Mouse (Mus musculus) heart, embryonic 12.5 days (tissue): ENCODE data around the gene Gpr61. TPM values are rescaled to one million over a fixed set of nuclear protein-coding genes. Genes with fewer than 3 reads are reported as not detected.

Experiments
- ATAC-seq: fragments of 200-750 bp; cut with Nextera tagmentation; 2 replicates; pipeline ENCODE4 v1.8.0; 2017; ENCODE audit warnings: moderate TSS enrichment, moderate library complexity; ENCODE audit not compliant: insufficient number of reproducible peaks, low FRiP score
- H3K27ac ChIP-seq: fragments of 300-500 bp; sonication (generic); 2 replicates; pipeline ENCODE4 v1.5.1; 2016; ENCODE audit warnings: mild to moderate bottlenecking, moderate library complexity; ENCODE audit not compliant: poor library complexity, severe bottlenecking
- H3K27me3 ChIP-seq: fragments of 300-500 bp; sonication (generic); replicated peaks from 2 replicates; pipeline ENCODE4 v1.6.1; 2016; ENCODE audit warnings: mild to moderate bottlenecking, moderate library complexity
- H3K36me3 ChIP-seq: fragments of 300-500 bp; sonication (generic); 2 replicates; pipeline ENCODE4 v1.6.1; 2016; ENCODE audit warnings: mild to moderate bottlenecking, moderate library complexity
- H3K4me1 ChIP-seq: fragments of 300-500 bp; sonication (generic); replicated peaks from 2 replicates; pipeline ENCODE4 v1.6.1; 2016; ENCODE audit warnings: mild to moderate bottlenecking
- H3K4me2 ChIP-seq: fragments of 300-500 bp; sonication (generic); 2 replicates; pipeline ENCODE4 v1.6.1; 2016; ENCODE audit warnings: mild to moderate bottlenecking, moderate library complexity
- H3K4me3 ChIP-seq: fragments of 300-500 bp; sonication (generic); 2 replicates; pipeline ENCODE4 v1.5.1; 2016; ENCODE audit warnings: mild to moderate bottlenecking
- H3K9ac ChIP-seq: fragments of 300-500 bp; sonication (generic); 2 replicates; pipeline ENCODE4 v1.6.1; 2016; ENCODE audit warnings: mild to moderate bottlenecking, moderate library complexity
- H3K9me3 ChIP-seq: fragments of 300-500 bp; sonication (generic); replicated peaks from 2 replicates; pipeline ENCODE4 v1.6.1; 2016; ENCODE audit warnings: mild to moderate bottlenecking, moderate library complexity
- WGBS: fragments of 180-500 bp; shearing (Covaris S2); methylation state at CpG from one replicate; pipeline ENCODE4 v1.1.7; 2016; 5-methylcytosine and 5-hydroxymethylcytosine counted together
- polyA plus RNA-seq: library from polyadenylated mRNA; unstranded; fragments of >200 nt; fragmentation: Nextera tagmentation; extraction: Ambion mirVana; gene quantifications from 2 replicates; pipeline ENCODE4 v1.2.1, GENCODE M21; 2016

Gpr61 gene
- 0.19 and 0.27 TPM in 2 replicates for polyA plus RNA-seq

DNA sequence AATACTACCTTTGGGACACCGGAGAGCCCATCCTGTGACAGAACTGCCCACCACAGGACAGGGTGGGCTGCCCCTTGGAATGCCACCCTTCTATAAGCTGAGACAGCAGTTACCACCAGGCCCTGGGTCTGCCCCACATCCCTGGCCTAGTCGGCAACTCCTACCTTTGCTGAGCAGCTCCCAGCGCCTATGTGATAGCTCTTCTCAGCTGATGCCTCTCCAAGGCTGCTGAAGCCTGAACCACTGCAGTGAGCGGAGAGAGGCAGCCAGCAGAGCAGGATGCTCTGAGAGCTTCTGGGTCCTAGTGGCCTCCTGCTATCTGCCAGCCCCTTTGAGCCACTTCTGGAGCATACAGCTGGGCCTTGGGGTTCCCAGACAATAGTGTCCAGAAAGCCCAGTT lies at the start of gene Gpr61:
Gene Gpr61, minus strand, starts transcription at position 227 of the 400 bp plus-strand sequence.
- no peak within 1 kb of the TSS for H3K9ac ChIP-seq

DNA sequence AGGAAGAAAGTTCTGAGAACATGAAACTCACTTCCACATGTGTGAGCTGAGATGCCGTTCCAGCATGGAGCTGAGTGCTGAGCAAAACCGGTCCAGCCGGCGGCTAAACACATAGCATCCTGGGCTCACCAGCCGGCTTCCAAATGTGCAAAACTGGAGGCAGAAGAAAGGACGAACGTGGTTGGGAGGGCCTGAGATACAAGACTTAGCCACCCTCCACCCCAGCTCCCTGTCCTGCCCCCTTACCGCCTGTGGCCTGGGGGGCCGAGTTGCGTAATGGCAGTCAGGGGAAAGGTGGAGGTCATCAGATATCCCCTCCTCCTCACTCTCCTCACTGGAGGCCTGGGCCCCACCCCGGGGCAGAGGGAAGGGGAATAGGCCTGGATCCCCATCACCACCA lies 49.8 kb upstream of the Gpr61 start:
- ATAC-seq: no peak
- 86% methylated on average over 11 of the region's 11 CpGs for WGBS
- H3K9ac ChIP-seq: no peak overlapping the region
- no peaks in the 10 kb centered on the region for H3K9me3 ChIP-seq
- H3K4me3 ChIP-seq: no peak overlapping the region
- peaks cover 19% of the 10 kb centered on the region for H3K4me1 ChIP-seq
- H3K27ac ChIP-seq: no peak overlapping the region
- H3K4me2 ChIP-seq: no peak overlapping the region
- H3K27me3 ChIP-seq: no peaks in the 10 kb centered on the region
- peaks cover 52% of the 10 kb centered on the region for H3K36me3 ChIP-seq

More for the DNA sequence above, at the start of gene Gpr61:
- no peak for ATAC-seq
- Histone ChIP-seq H3K4me1 (peaks cover 26% of the 10 kb centered on the region), H3K9me3 (no peaks in the 10 kb centered on the region), H3K4me3 (no peak within 1 kb of the TSS), H3K27ac (no peak within 1 kb of the TSS), H3K36me3 (no peaks in the 10 kb centered on the region), H3K27me3 (no peaks in the 10 kb centered on the region), H3K4me2 (no peak within 1 kb of the TSS)
- WGBS: 31% methylated on average over 4 of the region's 4 CpGs

DNA sequence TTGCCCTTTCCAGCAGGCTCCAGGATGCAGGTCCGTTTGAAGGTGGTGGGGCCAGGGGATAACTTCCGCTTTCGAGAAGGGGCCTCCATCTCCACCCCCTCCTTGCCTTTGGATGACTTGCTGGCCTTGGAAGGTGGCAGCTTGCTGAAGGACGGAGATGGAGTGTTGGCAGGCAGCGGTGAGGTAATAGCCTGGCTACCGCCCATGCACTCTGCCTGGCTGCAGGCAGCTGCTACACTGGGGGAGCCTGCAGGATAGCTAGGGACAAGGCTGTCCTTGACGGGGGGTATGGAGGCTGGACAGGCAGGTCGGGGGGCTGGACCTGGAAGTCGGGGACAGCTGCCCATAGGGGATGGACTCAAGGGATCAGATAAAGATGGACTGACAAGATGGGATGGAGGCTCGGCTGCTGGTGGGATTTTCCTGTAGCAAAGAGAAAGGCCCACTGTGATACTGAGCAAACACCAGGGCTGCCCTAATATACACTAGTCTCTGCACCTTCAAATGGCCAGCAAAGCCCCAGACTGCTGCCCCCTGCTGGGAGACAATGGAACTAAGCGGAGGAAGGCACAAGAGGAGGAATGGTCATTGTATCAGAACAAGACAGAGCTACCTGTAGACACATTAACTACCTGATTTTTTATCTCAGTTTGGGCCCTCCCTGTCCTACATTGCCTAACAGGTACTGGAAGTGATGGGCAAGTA lies 49.1 kb upstream of the Gpr61 start:
- WGBS: 76% methylated on average over 11 of the region's 11 CpGs
- Histone ChIP-seq H3K9ac (no peak overlapping the region), H3K4me1 (peaks cover 15% of the 10 kb centered on the region), H3K27ac (no peak overlapping the region), H3K4me3 (no peak overlapping the region), H3K36me3 (peaks cover 58% of the 10 kb centered on the region), H3K9me3 (no peaks in the 10 kb centered on the region), H3K4me2 (no peak overlapping the region), H3K27me3 (no peaks in the 10 kb centered on the region)
- ATAC-seq: no peak

DNA sequence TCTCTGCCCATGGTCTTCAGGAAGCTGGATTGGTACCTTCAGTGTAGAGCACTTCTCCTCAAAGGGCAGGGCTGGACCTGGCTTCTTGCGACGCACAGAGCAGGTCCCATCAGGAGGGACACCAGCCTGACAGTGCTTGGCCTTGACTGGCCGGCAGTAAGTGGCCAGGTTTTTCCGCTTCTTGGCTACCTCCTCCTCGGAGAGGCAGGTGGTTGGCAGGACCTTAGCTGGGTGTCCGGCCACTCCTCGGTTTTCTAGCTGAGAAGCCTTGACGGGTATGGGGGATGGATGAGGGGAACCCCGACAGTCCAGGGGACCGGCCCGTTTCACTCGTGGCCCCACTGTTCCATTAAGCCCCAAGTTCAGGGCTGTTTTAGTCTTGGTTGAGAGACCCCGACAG lies 48.5 kb upstream of the Gpr61 start:
- Histone ChIP-seq H3K4me3 (no peak overlapping the region), H3K9me3 (no peaks in the 10 kb centered on the region), H3K4me1 (peaks cover 13% of the 10 kb centered on the region), H3K27ac (no peak overlapping the region), H3K9ac (no peak overlapping the region), H3K36me3 (peaks cover 58% of the 10 kb centered on the region), H3K4me2 (no peak overlapping the region), H3K27me3 (no peaks in the 10 kb centered on the region)
- 91% methylated on average over 13 of the region's 13 CpGs for WGBS
- ATAC-seq: no peak

DNA sequence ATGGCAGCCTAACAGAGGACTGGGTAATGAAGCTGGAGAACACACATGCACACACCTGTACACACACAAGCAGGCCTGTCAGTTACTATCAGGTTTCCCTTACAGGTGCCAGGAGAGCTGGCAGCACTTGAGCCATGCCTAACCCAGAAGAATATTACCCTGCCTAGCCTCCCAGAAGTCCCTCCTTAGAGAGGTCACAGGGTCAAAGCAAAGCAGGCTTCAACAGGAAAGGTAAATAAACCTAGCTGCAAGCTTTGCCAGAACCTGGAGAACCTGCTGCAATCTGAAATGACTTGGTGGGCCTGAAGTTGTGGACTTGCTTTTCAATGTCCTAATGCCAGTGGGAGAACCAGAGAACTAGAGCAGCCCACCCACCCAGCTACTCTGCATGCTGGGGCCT lies 47.8 kb upstream of the Gpr61 start:
- Histone ChIP-seq H3K9ac (no peak overlapping the region), H3K27ac (no peak overlapping the region), H3K4me2 (no peak overlapping the region), H3K4me1 (peaks cover 18% of the 10 kb centered on the region), H3K4me3 (no peak overlapping the region), H3K36me3 (peaks cover 58% of the 10 kb centered on the region), H3K9me3 (no peaks in the 10 kb centered on the region), H3K27me3 (no peaks in the 10 kb centered on the region)
- ATAC-seq: no peak

DNA sequence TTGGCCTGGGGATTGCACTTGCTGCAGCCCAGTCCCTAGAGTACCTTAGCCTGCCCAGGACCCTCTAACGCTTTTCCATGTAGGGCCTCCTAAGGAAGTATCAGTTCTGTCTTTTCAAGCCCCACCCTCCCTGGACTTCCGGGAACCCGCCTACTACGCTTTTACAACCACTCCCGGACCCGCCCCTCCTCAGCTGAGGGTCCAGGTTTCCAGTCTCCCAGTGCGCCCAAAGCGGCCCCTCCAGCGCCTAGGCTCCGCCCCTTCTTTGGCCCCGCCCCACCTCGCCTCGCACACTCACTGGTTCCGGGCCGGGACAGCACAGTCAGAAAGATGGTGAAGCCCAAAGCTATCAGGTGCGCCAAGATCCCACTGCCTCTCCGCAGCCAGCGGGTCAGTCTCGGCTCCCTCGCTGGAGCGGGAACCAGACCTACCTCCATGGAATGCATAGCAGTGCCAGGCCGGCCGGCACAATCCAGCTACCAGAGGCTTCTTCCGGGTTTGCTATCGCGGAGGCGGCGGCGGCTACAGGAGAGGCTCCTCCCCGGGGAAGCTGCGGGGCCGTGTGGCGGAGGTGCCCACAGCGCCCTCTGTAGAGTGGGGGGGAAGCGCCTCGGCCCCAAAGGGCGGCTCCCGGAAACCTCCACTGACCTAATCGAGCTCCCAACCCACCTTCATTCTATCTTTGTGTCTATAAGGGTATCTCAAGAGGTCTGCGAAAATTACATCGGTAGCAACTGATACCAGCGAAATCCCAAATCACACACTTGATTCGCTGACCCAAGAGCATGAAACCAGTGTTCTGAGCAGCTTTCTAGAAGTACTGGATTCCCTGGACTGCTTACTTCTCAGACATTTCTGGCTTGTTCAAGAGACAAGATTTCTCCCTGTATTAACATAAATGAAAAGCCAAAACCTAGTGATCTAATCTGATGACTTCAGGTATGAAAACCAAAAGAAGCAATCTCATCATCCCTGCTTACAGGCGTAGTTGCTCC lies 45.9 kb upstream of the Gpr61 start, which contains the start of gene Cyb561d1:
Gene Cyb561d1, minus strand, starts transcription at position 884 of the 995 bp plus-strand sequence.
- Histone ChIP-seq H3K9me3 (no peaks in the 10 kb centered on the region), H3K27ac (peak within 1 kb of the TSS; percentile 88), H3K4me3 (peak within 1 kb of the TSS; percentile 68), H3K4me1 (peaks cover 37% of the 10 kb centered on the region), H3K9ac (peak within 1 kb of the TSS; percentile 74), H3K36me3 (peaks cover 40% of the 10 kb centered on the region), H3K4me2 (peak within 1 kb of the TSS; percentile 64), H3K27me3 (no peaks in the 10 kb centered on the region)
- 3% methylated on average over 44 of the region's 44 CpGs for WGBS
- ATAC-seq: peak; percentile 95

DNA sequence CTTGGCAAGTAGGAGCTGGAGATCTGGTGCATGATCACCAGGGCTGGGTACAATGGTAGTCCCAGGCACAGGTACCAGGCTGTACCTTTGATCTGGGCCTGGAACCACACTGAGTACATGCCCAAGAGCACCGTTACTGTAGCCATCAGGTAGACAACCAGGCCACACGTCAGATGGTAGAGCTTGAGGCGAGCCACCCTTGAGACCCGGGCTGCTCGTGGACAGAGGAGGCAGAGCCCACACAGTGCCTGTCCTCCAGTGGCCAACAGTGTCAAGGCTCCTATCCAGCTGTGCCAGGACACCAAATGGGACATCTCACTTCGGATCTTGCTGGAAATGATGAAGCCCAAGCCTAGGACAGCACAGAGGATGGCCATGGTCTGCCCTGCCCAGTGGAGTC lies 44.5 kb upstream of the Gpr61 start:
- Histone ChIP-seq H3K27ac (no peak overlapping the region), H3K36me3 (peaks cover 26% of the 10 kb centered on the region), H3K27me3 (no peaks in the 10 kb centered on the region), H3K4me3 (no peak overlapping the region), H3K9me3 (no peaks in the 10 kb centered on the region), H3K4me2 (peak overlapping the region; percentile 64; the same call in 1 of the 2 replicates), H3K4me1 (peaks cover 39% of the 10 kb centered on the region), H3K9ac (no peak overlapping the region)
- ATAC-seq: no peak
- WGBS: 93% methylated on average over 6 of the region's 6 CpGs

DNA sequence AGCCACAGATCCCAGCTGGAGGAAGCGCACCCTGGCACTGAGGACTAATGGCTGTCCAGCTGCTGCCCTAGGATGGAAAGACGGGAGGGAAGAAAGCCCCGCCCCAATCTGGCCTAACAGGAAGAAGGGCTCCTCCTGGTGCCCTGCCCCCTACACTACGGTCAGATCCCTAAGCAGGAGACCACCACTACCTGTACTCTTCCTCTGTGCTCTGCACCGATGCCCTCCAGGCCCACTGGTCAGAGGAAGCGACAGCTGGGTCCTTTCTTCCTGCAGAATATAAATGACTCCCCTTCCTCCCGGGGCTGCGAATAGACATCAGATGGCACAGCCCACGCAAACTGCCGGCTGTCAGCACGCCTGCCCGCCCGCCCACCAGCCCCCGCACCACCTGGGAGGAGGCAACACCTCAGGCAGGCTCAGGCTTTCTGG lies 42.4 kb upstream of the Gpr61 start:
- Histone ChIP-seq H3K9ac (peak overlapping the region; percentile 51), H3K4me3 (peak overlapping the region; percentile 10)

DNA sequence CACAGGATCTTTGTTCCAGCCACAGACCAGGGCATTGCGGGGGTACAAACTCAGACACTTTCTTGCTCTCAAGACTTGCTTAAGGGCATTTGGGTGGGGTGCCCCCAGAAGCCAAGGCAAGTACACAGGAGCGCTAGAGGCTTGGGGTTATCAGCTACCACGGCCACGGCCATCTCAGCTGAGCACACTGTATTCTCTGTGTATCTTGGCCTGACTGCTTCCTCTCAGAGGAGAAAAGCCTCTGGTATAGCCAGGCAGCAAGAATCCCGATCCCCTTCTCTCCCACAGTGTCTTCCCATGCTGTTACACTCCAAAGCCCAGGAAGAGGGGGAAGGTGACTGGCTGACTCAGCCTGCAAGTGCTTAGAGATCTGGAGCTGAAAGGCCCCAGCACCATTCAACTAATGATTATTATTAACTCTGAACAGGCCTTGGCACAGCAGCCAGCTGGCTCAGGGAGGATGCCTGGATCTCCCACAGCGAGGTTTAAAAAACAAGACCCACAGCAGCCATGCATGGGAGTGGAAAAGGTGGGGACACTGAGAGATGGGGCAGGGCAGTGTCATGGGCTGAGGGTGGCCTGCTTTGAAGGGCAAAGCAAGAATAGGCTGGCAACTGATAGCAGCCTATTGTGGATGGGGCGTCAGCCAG lies 41.4 kb upstream of the Gpr61 start:
- Histone ChIP-seq H3K4me1 (peaks cover 53% of the 10 kb centered on the region), H3K4me3 (no peak overlapping the region), H3K27me3 (no peaks in the 10 kb centered on the region), H3K9ac (no peak overlapping the region), H3K27ac (peak overlapping the region; percentile 38), H3K36me3 (0 out of 2 replicates have a peak, but pooled peaks cover 6% of the 10 kb centered on the region), H3K4me2 (no peak overlapping the region), H3K9me3 (no peaks in the 10 kb centered on the region)
- 57% methylated on average over 7 of the region's 7 CpGs for WGBS
- no peak for ATAC-seq

More for the DNA sequence above, 42.4 kb upstream of the Gpr61 start:
- Histone ChIP-seq H3K9me3 (no peaks in the 10 kb centered on the region), H3K36me3 (peaks cover 9% of the 10 kb centered on the region; the same call in 1 of the 2 replicates), H3K27me3 (no peaks in the 10 kb centered on the region), H3K4me1 (peaks cover 50% of the 10 kb centered on the region), H3K4me2 (peak overlapping the region; percentile 58), H3K27ac (no peak overlapping the region)
- no peak for ATAC-seq
- WGBS: 20% methylated on average over 14 of the region's 14 CpGs

DNA sequence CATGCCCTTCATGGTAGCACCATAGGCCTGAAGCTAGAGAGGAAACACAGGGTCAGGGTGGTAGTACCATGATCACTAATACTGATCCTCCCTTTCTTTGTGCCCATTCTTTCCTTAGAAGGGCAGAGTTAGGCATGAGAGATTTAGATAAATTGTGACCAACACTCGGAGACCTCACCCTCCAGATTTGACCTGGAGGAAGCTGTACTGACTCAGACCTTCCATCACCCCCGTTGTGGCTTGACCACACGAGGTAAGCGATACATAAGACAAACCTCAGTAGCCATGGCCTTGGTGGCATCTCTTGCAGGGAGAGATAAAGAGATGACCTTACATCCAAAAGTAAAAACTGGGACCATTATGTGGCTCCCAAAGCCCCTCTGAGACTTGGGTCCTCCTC lies 40.6 kb upstream of the Gpr61 start:
- Histone ChIP-seq H3K27ac (no peak overlapping the region), H3K4me3 (no peak overlapping the region), H3K36me3 (0 out of 2 replicates have a peak, but pooled peaks cover 6% of the 10 kb centered on the region), H3K4me2 (no peak overlapping the region), H3K4me1 (peaks cover 54% of the 10 kb centered on the region), H3K9me3 (no peaks in the 10 kb centered on the region), H3K27me3 (no peaks in the 10 kb centered on the region), H3K9ac (no peak overlapping the region)
- 81% methylated on average over 4 of the region's 4 CpGs for WGBS
- no peak for ATAC-seq
